In genomic region chr6:12145216-12145615, GRCm38 (mm10) we compare ENCODE assay signal across 15 mouse cellular contexts.
"Had no signal": no experiment of that assay in that cellular context is flagged by ENCODE, and none has a peak within 500 bp of the region (broad histone marks: within the 10 kb centered on the region; RNA-seq: fewer than 3 reads in every experiment).

No protein-coding gene starts in this region.

- H3K27ac ChIP-seq: limb, embryonic 12.5 days; liver, embryonic 13.5 days; lung, embryonic 15.5 days; macrophage; stomach, postnatal 0 days had no signal

- DNase-seq: kidney, postnatal 10 days; kidney, postnatal 4 days; liver; liver, embryonic 13.5 days; liver, postnatal 0 days; lung, postnatal 14 days; right cerebral cortex, adult 18-20 months; right cerebral cortex, postnatal 25 days; thymus, postnatal 4 days had no signal

- H3K4me2 ChIP-seq: limb, embryonic 12.5 days; liver, embryonic 13.5 days; lung, embryonic 15.5 days; midbrain, embryonic 11.5 days had no signal

- H3K4me1 ChIP-seq: limb, embryonic 12.5 days; liver, embryonic 13.5 days had no signal

- H3K9me3 ChIP-seq: limb, embryonic 12.5 days; liver, embryonic 13.5 days; lung, embryonic 15.5 days; megakaryocyte, embryonic 14.5 days had no signal

- H3K27me3 ChIP-seq: limb, embryonic 12.5 days; liver, embryonic 13.5 days; lung, embryonic 15.5 days; megakaryocyte, embryonic 14.5 days had no signal

- H3K9ac ChIP-seq: limb, embryonic 12.5 days; liver, embryonic 13.5 days; liver, postnatal 0 days; lung, embryonic 15.5 days had no signal

- H3K36me3 ChIP-seq: limb, embryonic 12.5 days; liver, embryonic 13.5 days; lung, embryonic 15.5 days had no signal

- ATAC-seq: liver, postnatal 0 days had no signal

- H3K4me3 ChIP-seq: limb, embryonic 12.5 days; liver, embryonic 13.5 days; lung, embryonic 15.5 days; megakaryocyte, embryonic 14.5 days had no signal
